Mouse (Mus musculus) CD8-positive naive resting alpha-beta T cell, adult 57 days (primary cell): Measurements from ENCODE around the gene Gm21732. TPM values are rescaled to one million over a fixed set of nuclear protein-coding genes. Genes with fewer than 3 reads are reported as not detected.

Experiments
- total RNA-seq: library from RNA; stranded (reverse); gene quantifications from one replicate; pipeline ENCODE4 v1.2.4, GENCODE M21; 2023

Gene Gm21732
- not detected for total RNA-seq

DNA sequence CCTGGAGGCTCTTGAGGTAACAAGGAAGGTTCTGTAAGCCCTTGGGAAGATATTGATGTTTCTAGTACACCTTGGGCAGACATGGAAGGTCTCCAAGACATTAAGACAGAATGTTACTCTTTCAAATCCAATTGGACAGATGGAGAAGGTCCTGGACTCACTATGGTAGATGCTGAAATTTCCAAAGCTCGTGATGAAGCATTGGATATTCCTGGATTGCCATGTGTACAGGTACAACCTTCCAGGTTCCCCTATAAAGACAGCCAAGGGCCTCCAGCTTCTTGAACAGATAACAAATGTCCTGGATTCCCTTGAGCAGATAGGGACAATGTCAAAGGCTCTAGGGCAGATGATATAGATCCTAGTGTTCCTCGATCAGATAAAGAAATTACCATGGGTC lies at the start of gene Gm21732:
Gene Gm21732, minus strand, starts transcription at position 101 of the 400 bp plus-strand sequence.

Other genes starting within 250 kb of the Gm21732 start
- gene Gm20897, start 73.5 kb downstream of the Gm21732 start, total RNA-seq, result not detected